Mouse (Mus musculus) monocyte, adult 59 days (primary cell): Measurements from ENCODE around the gene Olfr569. TPM values are rescaled to one million over a fixed set of nuclear protein-coding genes. Genes with fewer than 3 reads are reported as not detected.

Source experiments
- total RNA-seq, 2 experiments: library from RNA; stranded (reverse); gene quantifications; one replicate each; pipeline ENCODE4 v1.2.4; 2023

Olfr569 gene
- not detected for total RNA-seq

DNA sequence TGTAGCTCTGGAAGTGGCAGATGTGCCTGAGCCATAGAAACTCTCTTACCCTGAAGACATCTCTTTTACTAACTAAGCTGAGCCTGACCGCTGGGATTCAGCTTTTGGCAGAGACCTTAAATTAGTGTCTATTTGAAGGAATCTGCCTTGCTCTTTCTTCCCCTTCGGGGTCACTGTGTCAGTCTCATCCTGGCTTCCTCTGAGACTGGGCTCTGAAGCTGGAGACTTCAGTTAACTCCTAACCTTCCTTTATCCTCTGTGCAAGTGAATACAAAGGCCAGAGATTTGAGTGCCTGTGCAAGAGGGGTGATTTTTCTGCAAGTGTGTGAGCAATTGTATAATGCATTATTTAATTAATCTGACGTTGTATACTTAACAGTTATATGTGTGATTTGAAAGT, at the start of gene Olfr569:
Gene Olfr569, minus strand, starts transcription at position 101 of the 400 bp plus-strand sequence.

DNA sequence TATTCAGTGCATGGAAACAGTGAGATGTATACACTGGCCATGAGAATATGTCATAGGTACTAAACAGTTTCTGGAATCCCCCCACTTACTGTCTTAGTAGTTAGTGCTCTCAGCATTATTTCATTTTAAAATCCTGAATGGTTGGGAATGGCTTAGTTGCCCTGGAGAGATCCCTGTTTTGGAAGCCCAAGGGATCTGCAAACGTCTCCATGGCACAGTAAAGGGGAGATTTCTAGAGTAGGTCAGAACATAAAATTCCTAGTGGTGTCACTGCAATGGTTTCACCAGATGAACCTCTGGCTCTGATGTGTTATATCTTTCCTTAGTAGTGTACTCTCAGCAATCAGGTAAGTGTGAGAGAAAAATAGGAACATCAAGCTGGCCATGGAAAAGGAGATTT, 33.4 kb upstream of the Olfr569 start, which contains the start of gene Olfr572:
Gene Olfr572, plus strand, starts transcription at position 301 of the 400 bp plus-strand sequence.

DNA sequence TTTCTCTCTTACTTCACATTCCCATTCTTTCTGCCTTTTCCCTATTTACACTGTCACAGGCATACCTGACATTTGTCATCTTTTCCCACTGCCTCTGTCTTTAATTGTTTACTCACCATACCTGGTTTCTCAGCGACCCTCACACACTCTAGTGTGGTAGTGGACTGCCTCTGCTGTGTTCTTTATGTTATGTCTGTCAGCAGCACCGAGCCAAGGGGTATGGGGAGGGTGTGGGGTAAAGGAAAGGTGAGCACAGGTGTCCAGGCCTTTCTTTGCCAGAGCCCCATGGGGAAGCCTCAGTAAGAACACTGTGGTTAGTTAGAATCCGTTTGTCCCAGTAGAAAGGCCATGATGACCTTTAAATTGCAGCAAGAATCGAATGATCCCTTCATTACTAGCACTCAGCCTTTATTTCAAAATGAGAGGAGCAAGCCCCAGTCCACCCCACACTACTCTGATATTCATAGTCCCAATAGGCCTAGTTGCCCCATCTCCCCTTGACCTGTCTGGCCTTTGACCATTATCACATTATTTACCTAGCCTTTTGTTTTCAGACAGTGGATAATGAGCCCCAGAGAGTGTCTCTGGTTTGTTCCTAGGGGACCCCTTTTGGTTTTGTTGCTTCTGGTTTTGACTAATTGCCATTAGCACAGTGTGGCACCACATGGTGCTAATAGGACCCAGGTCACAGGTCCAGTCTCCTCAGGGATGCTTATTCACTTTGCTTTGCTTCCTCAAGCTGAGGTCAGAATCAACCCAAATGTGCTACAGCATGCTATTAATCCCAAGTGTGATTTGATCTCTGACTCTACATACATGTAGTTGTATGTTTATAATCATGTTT, 26.6 kb upstream of the Olfr569 start, which contains the start of gene Olfr571:
Gene Olfr571, minus strand, starts transcription at position 505 of the 844 bp plus-strand sequence.

DNA sequence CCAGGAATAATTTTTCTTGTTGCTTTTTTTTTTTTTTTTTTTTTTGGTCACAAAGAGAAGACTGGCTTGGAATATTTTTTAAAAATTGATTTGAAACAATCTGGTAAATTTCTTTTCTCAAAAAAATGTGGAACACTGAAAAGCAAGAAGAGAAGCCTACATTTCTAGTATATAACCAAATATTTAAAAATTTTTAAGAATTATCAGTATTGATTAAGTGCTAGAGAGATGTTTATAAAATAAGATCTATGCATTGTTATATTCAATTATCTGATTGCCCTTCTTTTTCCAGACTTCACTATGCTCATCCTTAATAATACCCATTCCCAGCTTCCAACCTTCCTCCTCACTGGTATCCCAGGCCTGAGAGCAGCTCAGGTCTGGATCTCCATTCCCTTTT, 13.9 kb downstream of the Olfr569 start, which contains the start of gene Olfr568:
Gene Olfr568, plus strand, starts transcription at position 301 of the 400 bp plus-strand sequence.

DNA sequence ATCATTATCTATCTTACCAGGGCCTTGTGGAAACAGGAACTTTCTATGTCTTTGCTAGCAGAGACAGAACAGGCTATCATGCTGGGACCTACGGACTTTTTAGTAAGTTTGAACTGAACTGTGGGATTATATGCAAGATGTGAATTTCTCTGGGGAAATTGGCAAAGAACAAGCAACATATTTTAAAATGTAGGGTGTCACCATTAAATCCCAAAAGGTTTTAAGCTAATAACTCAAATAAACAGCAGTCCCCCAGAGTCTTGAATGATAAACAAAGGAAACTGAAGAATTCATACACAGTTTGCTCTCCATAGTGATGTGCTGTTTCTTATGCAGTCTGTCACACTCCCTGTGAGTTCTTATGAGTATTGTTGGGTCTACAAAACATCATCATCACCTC, 32.0 kb downstream of the Olfr569 start, which contains the start of gene Olfr566:
Gene Olfr566, minus strand, starts transcription at position 101 of the 400 bp plus-strand sequence.

Other genes starting within 250 kb of the Olfr569 start
- not detected for gene Olfr555, start 232.1 kb downstream of the Olfr569 start, total RNA-seq
- gene Olfr556, start 226.0 kb downstream of the Olfr569 start, total RNA-seq, result not detected
- gene Trim68, start 203.6 kb downstream of the Olfr569 start, total RNA-seq, result 1 to 10 TPM; 3.9 to 5.2 TPM
- not detected for gene Olfr557, start 195.0 kb downstream of the Olfr569 start, total RNA-seq
- not detected for gene Olfr558, start 188.7 kb downstream of the Olfr569 start, total RNA-seq
- not detected for gene Olfr33, start 171.8 kb downstream of the Olfr569 start, total RNA-seq
- gene Olfr559, start 163.4 kb downstream of the Olfr569 start, total RNA-seq, result not detected
- gene Olfr560, start 131.5 kb downstream of the Olfr569 start, total RNA-seq, result not detected
- gene Olfr78, start 131.4 kb downstream of the Olfr569 start, total RNA-seq, result not detected
- not detected for gene Olfr561, start 119.7 kb downstream of the Olfr569 start, total RNA-seq
- not detected for gene Olfr564, start 87.4 kb downstream of the Olfr569 start, total RNA-seq
- not detected for gene Olfr566, start 32.1 kb downstream of the Olfr569 start, total RNA-seq
- gene Olfr568, start 13.8 kb downstream of the Olfr569 start, total RNA-seq, result not detected
- not detected for gene Olfr570, start 3.7 kb upstream of the Olfr569 start, total RNA-seq
- not detected for gene Olfr571, start 26.7 kb upstream of the Olfr569 start, total RNA-seq
- not detected for gene Olfr572, start 33.5 kb upstream of the Olfr569 start, total RNA-seq
- gene Olfr573-ps1, start 51.7 kb upstream of the Olfr569 start, total RNA-seq, result not detected
- gene Olfr574, start 57.6 kb upstream of the Olfr569 start, total RNA-seq, result not detected
- not detected for gene Olfr575, start 67.9 kb upstream of the Olfr569 start, total RNA-seq
- not detected for gene Olfr576, start 71.8 kb upstream of the Olfr569 start, total RNA-seq
- not detected for gene Olfr577, start 85.1 kb upstream of the Olfr569 start, total RNA-seq
- gene Olfr578, start 98.4 kb upstream of the Olfr569 start, total RNA-seq, result not detected
- gene Olfr582, start 147.1 kb upstream of the Olfr569 start, total RNA-seq, result not detected
- gene Olfr583, start 160.4 kb upstream of the Olfr569 start, total RNA-seq, result not detected
- not detected for gene Olfr584, start 191.0 kb upstream of the Olfr569 start, total RNA-seq
- not detected for gene Olfr585, start 206.8 kb upstream of the Olfr569 start, total RNA-seq
- gene Olfr586, start 234.8 kb upstream of the Olfr569 start, total RNA-seq, result not detected
- not detected for gene Olfr588-ps1, start 250.0 kb upstream of the Olfr569 start, total RNA-seq